Mouse (Mus musculus) megakaryocyte, embryonic 14.5 days (primary cell): Measurements from ENCODE around the gene Itpr1.

Experiments
- FLI1 ChIP-seq: IDR thresholded peaks from 2 replicates; pipeline ENCODE4 v1.6.1; 2012; ENCODE audit warnings: low read length, inconsistent platforms, mixed read lengths
- GATA1 ChIP-seq: IDR thresholded peaks from 3 replicates; pipeline ENCODE4 v1.6.1; 2012; ENCODE audit warnings: mixed read lengths, low read length, inconsistent platforms, borderline replicate concordance

DNA sequence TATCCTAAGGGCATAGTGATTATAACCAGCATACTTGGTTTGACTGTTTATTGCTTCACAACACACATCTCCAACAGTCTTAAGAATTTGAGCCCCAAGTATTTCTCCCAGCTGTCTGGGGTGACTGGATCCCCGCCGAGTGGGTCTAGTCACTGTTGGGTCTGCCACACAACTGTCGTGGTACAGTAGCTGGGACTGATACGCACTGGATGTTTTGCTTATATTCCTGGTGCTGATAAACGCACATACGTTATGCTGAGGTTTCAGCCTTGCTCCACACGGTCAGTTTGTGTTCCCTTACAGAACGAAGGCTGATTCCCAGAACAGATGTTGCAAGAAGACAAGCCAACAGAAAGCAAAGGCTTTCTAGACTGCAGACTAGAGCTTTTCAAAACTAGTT, 180.2 kb downstream of the Itpr1 start:
- TF ChIP-seq GATA1 (no peak), FLI1 (no peak)
